Mouse (Mus musculus) testis, adult 10 weeks (tissue): ENCODE measurements around the gene Atp6v0a1. TPM values are rescaled to one million over a fixed set of nuclear protein-coding genes. Genes with fewer than 3 reads are reported as not detected.

Experiments used
- polyA plus RNA-seq: library from polyadenylated mRNA; stranded (reverse); fragments of 350-450 nt; fragmentation: Illumina TruSeq; extraction: RNeasy Lipid Tissue Mini Kit (QIAGEN cat#74804); gene quantifications from one replicate; pipeline ENCODE4 v1.2.3, GENCODE M21; 2014; ENCODE audit warnings: low read depth, low replicate concordance

Atp6v0a1 gene
- polyA plus RNA-seq = 31.0 TPM

GRCm38 (mm10) chr11:101009046-101009887 is at the start of gene Atp6v0a1:
Gene Atp6v0a1, plus strand, starts transcription at chr11:101009452.

GRCm38 (mm10) chr11:100970557-100970937 is 38.7 kb upstream of the Atp6v0a1 start, which contains the start of gene Cavin1:
Gene Cavin1, minus strand, starts transcription at chr11:100970887.

GRCm38 (mm10) chr11:101069391-101070188 is 60.3 kb downstream of the Atp6v0a1 start, which contains the start of gene Naglu:
Gene Naglu, plus strand, starts transcription at chr11:101070012.

GRCm38 (mm10) chr11:101078121-101078520 is 68.9 kb downstream of the Atp6v0a1 start, which contains the start of gene Hsd17b1:
Gene Hsd17b1, plus strand, starts transcription at chr11:101078411.

GRCm38 (mm10) chr11:101082208-101083082 is 73.2 kb downstream of the Atp6v0a1 start, which contains the start of gene Coasy:
Gene Coasy, plus strand, starts transcription at chr11:101082565.

GRCm38 (mm10) chr11:101086756-101087681 is 77.8 kb downstream of the Atp6v0a1 start, which contains the start of gene Mlx:
Gene Mlx, plus strand, starts transcription at chr11:101087277.

GRCm38 (mm10) chr11:101095314-101096024 is 86.2 kb downstream of the Atp6v0a1 start, which contains the start of gene Psmc3ip:
Gene Psmc3ip, minus strand, starts transcription at chr11:101095436.

Other genes with a start within 250 kb of the Atp6v0a1 start
- gene Kcnh4, start 249.5 kb upstream of the Atp6v0a1 start, polyA plus RNA-seq = not detected
- not detected for gene Hcrt, start 246.5 kb upstream of the Atp6v0a1 start, polyA plus RNA-seq
- 0.18 TPM for gene Ghdc, start 238.5 kb upstream of the Atp6v0a1 start, polyA plus RNA-seq
- gene Stat5b, start 158.7 kb upstream of the Atp6v0a1 start, polyA plus RNA-seq = 0.42 TPM
- gene Stat5a, start 150.1 kb upstream of the Atp6v0a1 start, polyA plus RNA-seq = 0.85 TPM
- 10.7 TPM for gene Stat3, start 69.9 kb upstream of the Atp6v0a1 start, polyA plus RNA-seq
- gene Cavin1, start 38.6 kb upstream of the Atp6v0a1 start, polyA plus RNA-seq = 5.4 TPM
- 0.98 TPM for gene Naglu, start 60.6 kb downstream of the Atp6v0a1 start, polyA plus RNA-seq
- 0.62 TPM for gene Hsd17b1, start 69.0 kb downstream of the Atp6v0a1 start, polyA plus RNA-seq
- 1.7 TPM for gene Coasy, start 73.1 kb downstream of the Atp6v0a1 start, polyA plus RNA-seq
- 8.3 TPM for gene Mlx, start 77.8 kb downstream of the Atp6v0a1 start, polyA plus RNA-seq
- 124 TPM for gene Psmc3ip, start 86.0 kb downstream of the Atp6v0a1 start, polyA plus RNA-seq
- 14.0 TPM for gene Retreg3, start 110.4 kb downstream of the Atp6v0a1 start, polyA plus RNA-seq
- 2.5 TPM for gene Tubg1, start 110.5 kb downstream of the Atp6v0a1 start, polyA plus RNA-seq
- 0.22 TPM for gene Tubg2, start 146.5 kb downstream of the Atp6v0a1 start, polyA plus RNA-seq
- gene Cntnap1, start 161.1 kb downstream of the Atp6v0a1 start, polyA plus RNA-seq = 0.13 TPM
- gene Plekhh3, start 161.9 kb downstream of the Atp6v0a1 start, polyA plus RNA-seq = not detected
- not detected for gene Ccr10, start 166.0 kb downstream of the Atp6v0a1 start, polyA plus RNA-seq
- gene Ezh1, start 217.0 kb downstream of the Atp6v0a1 start, polyA plus RNA-seq = 12.7 TPM
- 1.1 TPM for gene Ramp2, start 236.6 kb downstream of the Atp6v0a1 start, polyA plus RNA-seq
- 28.3 TPM for gene Vps25, start 244.3 kb downstream of the Atp6v0a1 start, polyA plus RNA-seq